Mouse (Mus musculus) neural tube, embryonic 15.5 days (tissue): Measurements from ENCODE around the gene Enah. TPM values are rescaled to one million over a fixed set of nuclear protein-coding genes. Genes with fewer than 3 reads are reported as not detected.

Experiments
- ATAC-seq: fragments of 200-750 bp; cut with Nextera tagmentation; 2 replicates; pipeline ENCODE4 v1.8.0; 2017; ENCODE audit warnings: mild to moderate bottlenecking, moderate TSS enrichment, moderate library complexity; ENCODE audit not compliant: low FRiP score
- H3K27ac ChIP-seq: fragments of 300-500 bp; sonication (generic); replicated peaks from 2 replicates; pipeline ENCODE4 v1.5.1; 2015; ENCODE audit warnings: mild to moderate bottlenecking, inconsistent platforms
- H3K27me3 ChIP-seq: fragments of 300-500 bp; sonication (generic); replicated peaks from 2 replicates; pipeline ENCODE4 v1.6.1; 2015; ENCODE audit warnings: inconsistent platforms
- H3K36me3 ChIP-seq: fragments of 300-500 bp; sonication (generic); 2 replicates; pipeline ENCODE4 v1.6.1; 2015; ENCODE audit warnings: inconsistent platforms
- H3K4me1 ChIP-seq: fragments of 300-500 bp; sonication (generic); 2 replicates; pipeline ENCODE4 v1.6.1; 2015; ENCODE audit warnings: inconsistent platforms
- H3K4me2 ChIP-seq: fragments of 300-500 bp; sonication (generic); 2 replicates; pipeline ENCODE4 v1.6.1; 2015; ENCODE audit warnings: inconsistent platforms, mild to moderate bottlenecking, moderate library complexity
- H3K4me3 ChIP-seq: fragments of 300-500 bp; sonication (generic); replicated peaks from 2 replicates; pipeline ENCODE4 v1.5.1; 2015; ENCODE audit warnings: mild to moderate bottlenecking, inconsistent platforms
- H3K9ac ChIP-seq: fragments of 300-500 bp; sonication (generic); replicated peaks from 2 replicates; pipeline ENCODE4 v1.6.1; 2015; ENCODE audit warnings: mild to moderate bottlenecking, inconsistent platforms
- H3K9me3 ChIP-seq: fragments of 300-500 bp; sonication (generic); replicated peaks from 2 replicates; pipeline ENCODE4 v1.6.1; 2016; ENCODE audit warnings: inconsistent platforms
- WGBS: fragments of 180-500 bp; shearing (Covaris S2); methylation state at CpG from one replicate; pipeline ENCODE4 v1.1.7; 2015; ENCODE audit warnings: mixed read lengths; 5-methylcytosine and 5-hydroxymethylcytosine counted together
- polyA plus RNA-seq: library from polyadenylated mRNA; unstranded; fragments of >200 nt; fragmentation: Nextera tagmentation; extraction: Ambion mirVana; gene quantifications from 2 replicates; pipeline ENCODE4 v1.2.1, GENCODE M21; 2015

Enah gene
- polyA plus RNA-seq, 1 experiment from 2014 or later = 34.1 TPM

- Histone ChIP-seq H3K9ac (no peak overlapping the region), H3K4me2 (no peak overlapping the region), H3K27me3 (no peaks in the 10 kb centered on the region), H3K27ac (no peak overlapping the region), H3K36me3 (no peaks in the 10 kb centered on the region; the same call in 1 of the 2 replicates), H3K9me3 (no peaks in the 10 kb centered on the region), H3K4me3 (no peak overlapping the region), H3K4me1 (peaks cover 19% of the 10 kb centered on the region)
- WGBS = 65% methylated on average over 2 of the region's 2 CpGs
- no peak for ATAC-seq
These were observed 32.6 kb downstream of the Enah start for GRCm38 (mm10) chr1:181987226-181987625.

DNA sequence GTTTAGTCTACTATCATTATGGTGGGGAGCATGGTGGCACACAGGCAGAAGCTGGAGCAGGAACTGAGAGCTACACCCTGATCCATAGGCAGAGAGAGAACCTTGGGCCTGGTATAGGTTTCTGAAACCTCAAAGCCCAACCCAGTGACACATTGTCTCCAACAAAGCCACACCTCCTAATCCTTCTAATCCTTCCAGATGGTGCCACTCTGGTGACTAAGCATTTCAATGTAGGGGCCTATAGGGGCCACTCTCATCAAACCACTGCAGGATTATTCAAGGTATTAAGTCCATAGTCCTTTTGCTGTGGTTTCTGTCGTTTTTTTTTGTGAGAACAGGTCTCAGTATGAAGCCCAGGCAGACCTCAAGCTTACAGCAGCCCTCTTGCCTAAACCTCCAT is 33.9 kb downstream of the Enah start:
- Histone ChIP-seq H3K4me2 (no peak overlapping the region), H3K9me3 (no peaks in the 10 kb centered on the region), H3K9ac (no peak overlapping the region), H3K27ac (no peak overlapping the region), H3K36me3 (no peaks in the 10 kb centered on the region; the same call in 1 of the 2 replicates), H3K4me1 (peaks cover 10% of the 10 kb centered on the region), H3K4me3 (no peak overlapping the region), H3K27me3 (no peaks in the 10 kb centered on the region)
- ATAC-seq = no peak
- 91% methylated on average over 1 of the region's 1 CpGs for WGBS

GRCm38 (mm10) chr1:181984811-181985210 is 35.0 kb downstream of the Enah start:
- Histone ChIP-seq H3K36me3 (no peaks in the 10 kb centered on the region; the same call in 1 of the 2 replicates), H3K9ac (no peak overlapping the region), H3K4me3 (no peak overlapping the region), H3K9me3 (no peaks in the 10 kb centered on the region), H3K4me1 (peaks cover 7% of the 10 kb centered on the region), H3K27ac (no peak overlapping the region), H3K27me3 (no peaks in the 10 kb centered on the region), H3K4me2 (no peak overlapping the region)
- no peak for ATAC-seq
- 95% methylated on average over 2 of the region's 2 CpGs for WGBS

- H3K4me3 ChIP-seq = no peak overlapping the region
- H3K27ac ChIP-seq = no peak overlapping the region
- whole genome bisulfite sequencing = 84% methylated on average over 14 of the region's 14 CpGs
- H3K36me3 ChIP-seq = no peaks in the 10 kb centered on the region; the same call in 1 of the 2 replicates
- H3K27me3 ChIP-seq = no peaks in the 10 kb centered on the region
- H3K9ac ChIP-seq = no peak overlapping the region
- H3K4me1 ChIP-seq = peaks cover 13% of the 10 kb centered on the region
- ATAC-seq = no peak
- H3K9me3 ChIP-seq = no peaks in the 10 kb centered on the region
- H3K4me2 ChIP-seq = no peak overlapping the region
These were observed 39.6 kb downstream of the Enah start for GRCm38 (mm10) chr1:181980017-181980719.

DNA sequence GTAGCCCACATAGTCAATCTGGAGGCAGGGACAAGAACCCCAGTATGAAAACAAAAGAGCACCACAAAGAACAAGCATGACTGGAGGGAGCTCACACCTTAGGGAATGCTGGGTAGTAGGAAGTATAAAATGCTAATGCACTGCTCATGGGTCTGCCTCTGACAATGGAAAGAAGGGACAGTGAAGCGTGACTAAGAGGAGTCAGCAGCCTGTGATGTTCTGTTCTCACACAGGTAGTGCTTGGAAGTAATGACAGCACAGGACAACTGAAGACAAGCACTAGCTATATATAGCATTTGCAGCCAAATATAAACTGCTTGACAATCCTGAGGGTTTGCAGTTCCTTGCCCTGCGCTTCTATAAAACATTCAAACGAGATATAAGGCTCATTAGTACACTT is 44.3 kb downstream of the Enah start:
- 66% methylated on average over 3 of the region's 3 CpGs for WGBS
- H3K27me3 ChIP-seq = no peaks in the 10 kb centered on the region
- peaks cover 27% of the 10 kb centered on the region for H3K4me1 ChIP-seq
- H3K9me3 ChIP-seq = no peaks in the 10 kb centered on the region
- H3K4me2 ChIP-seq = no peak overlapping the region
- no peak; the same call in 1 of the 2 replicates for ATAC-seq
- H3K36me3 ChIP-seq = no peaks in the 10 kb centered on the region
- H3K27ac ChIP-seq = no peak overlapping the region
- no peak overlapping the region for H3K9ac ChIP-seq
- H3K4me3 ChIP-seq = no peak overlapping the region

GRCm38 (mm10) chr1:181974897-181975296 is 44.9 kb downstream of the Enah start:
- Histone ChIP-seq H3K9ac (no peak overlapping the region), H3K27me3 (no peaks in the 10 kb centered on the region), H3K4me1 (peaks cover 28% of the 10 kb centered on the region), H3K4me2 (no peak overlapping the region), H3K36me3 (no peaks in the 10 kb centered on the region), H3K27ac (no peak overlapping the region), H3K4me3 (no peak overlapping the region), H3K9me3 (no peaks in the 10 kb centered on the region)
- ATAC-seq = no peak

- H3K9me3 ChIP-seq = no peaks in the 10 kb centered on the region
- no peaks in the 10 kb centered on the region for H3K27me3 ChIP-seq
- no peak overlapping the region for H3K9ac ChIP-seq
- H3K27ac ChIP-seq = no peak overlapping the region
- WGBS = 87% methylated on average over 1 of the region's 1 CpGs
- no peak for ATAC-seq
- no peak overlapping the region for H3K4me3 ChIP-seq
- H3K4me1 ChIP-seq = peaks cover 30% of the 10 kb centered on the region
- no peak overlapping the region for H3K4me2 ChIP-seq
- H3K36me3 ChIP-seq = no peaks in the 10 kb centered on the region
These were observed 54.5 kb downstream of the Enah start for GRCm38 (mm10) chr1:181965277-181965676.

DNA sequence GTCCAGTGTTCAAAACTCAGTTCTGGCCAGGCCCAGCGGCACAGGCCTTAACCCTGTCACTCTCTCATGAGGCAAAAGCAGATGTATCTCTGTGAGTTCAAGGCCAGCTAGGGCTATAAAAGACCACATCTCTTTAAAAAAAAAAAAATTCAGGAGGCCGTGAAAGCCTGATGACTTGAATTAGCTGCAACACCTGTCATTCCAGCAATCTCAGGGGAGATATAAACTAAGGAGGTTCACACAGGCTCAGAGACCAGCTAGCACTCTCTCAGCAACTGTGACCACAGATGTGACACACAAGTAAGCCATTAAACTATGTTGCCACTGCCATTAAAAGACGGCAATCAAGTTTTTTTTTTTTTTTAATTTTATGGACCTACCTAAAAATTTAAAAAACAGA is 56.0 kb downstream of the Enah start:
- no peak overlapping the region for H3K27ac ChIP-seq
- no peaks in the 10 kb centered on the region for H3K27me3 ChIP-seq
- H3K9ac ChIP-seq = no peak overlapping the region
- H3K4me2 ChIP-seq = no peak overlapping the region
- H3K4me1 ChIP-seq = peaks cover 29% of the 10 kb centered on the region
- no peaks in the 10 kb centered on the region for H3K9me3 ChIP-seq
- no peaks in the 10 kb centered on the region for H3K36me3 ChIP-seq
- H3K4me3 ChIP-seq = no peak overlapping the region
- no peak for ATAC-seq
- WGBS = 35% methylated on average over 3 of the region's 3 CpGs

GRCm38 (mm10) chr1:181963351-181963750 is 56.4 kb downstream of the Enah start:
- H3K27ac ChIP-seq = no peak overlapping the region
- no peaks in the 10 kb centered on the region for H3K9me3 ChIP-seq
- ATAC-seq = no peak
- WGBS = 92% methylated on average over 4 of the region's 4 CpGs
- H3K27me3 ChIP-seq = no peaks in the 10 kb centered on the region
- H3K9ac ChIP-seq = no peak overlapping the region
- H3K4me3 ChIP-seq = no peak overlapping the region
- H3K36me3 ChIP-seq = no peaks in the 10 kb centered on the region
- H3K4me1 ChIP-seq = peaks cover 24% of the 10 kb centered on the region
- no peak overlapping the region for H3K4me2 ChIP-seq

GRCm38 (mm10) chr1:181960383-181960782 is 59.4 kb downstream of the Enah start:
- Histone ChIP-seq H3K27ac (no peak overlapping the region), H3K36me3 (no peaks in the 10 kb centered on the region; the same call in 1 of the 2 replicates), H3K4me3 (no peak overlapping the region), H3K4me2 (no peak overlapping the region), H3K27me3 (no peaks in the 10 kb centered on the region), H3K9ac (no peak overlapping the region), H3K9me3 (no peaks in the 10 kb centered on the region), H3K4me1 (peaks cover 3% of the 10 kb centered on the region; the same call in 1 of the 2 replicates)
- ATAC-seq = no peak
- 93% methylated on average over 3 of the region's 3 CpGs for WGBS

- Histone ChIP-seq H3K27ac (no peak overlapping the region), H3K9ac (no peak overlapping the region), H3K27me3 (no peaks in the 10 kb centered on the region), H3K4me3 (no peak overlapping the region), H3K9me3 (no peaks in the 10 kb centered on the region), H3K36me3 (no peaks in the 10 kb centered on the region; the same call in 1 of the 2 replicates), H3K4me1 (no peaks in the 10 kb centered on the region), H3K4me2 (no peak overlapping the region)
- no peak for ATAC-seq
- WGBS = 88% methylated on average over 1 of the region's 1 CpGs
These were observed 61.4 kb downstream of the Enah start for GRCm38 (mm10) chr1:181958392-181958791.

DNA sequence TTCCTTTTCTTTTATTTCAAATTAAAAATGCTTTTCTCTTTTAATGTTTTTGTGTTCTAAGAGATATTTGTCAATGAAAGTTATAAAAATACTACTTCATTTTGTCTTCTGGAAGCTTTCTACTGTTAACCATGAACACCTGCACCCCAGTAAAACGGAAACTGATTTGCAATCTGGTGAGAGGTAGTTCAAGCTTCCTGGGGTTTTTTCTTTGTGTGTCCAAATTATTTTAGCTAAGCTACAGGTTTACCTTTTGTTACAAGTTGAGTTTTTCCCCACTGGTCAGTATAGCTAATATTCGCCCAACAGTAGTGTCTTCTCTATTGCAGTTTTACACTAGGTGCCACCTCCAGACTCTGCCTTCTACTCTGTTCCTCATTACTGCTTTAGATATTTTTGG is 62.1 kb downstream of the Enah start:
- 95% methylated on average over 2 of the region's 2 CpGs for WGBS
- H3K9me3 ChIP-seq = no peaks in the 10 kb centered on the region
- no peak overlapping the region for H3K4me2 ChIP-seq
- H3K27me3 ChIP-seq = no peaks in the 10 kb centered on the region
- no peak overlapping the region for H3K27ac ChIP-seq
- H3K4me1 ChIP-seq = no peaks in the 10 kb centered on the region
- no peak for ATAC-seq
- H3K36me3 ChIP-seq = no peaks in the 10 kb centered on the region; the same call in 1 of the 2 replicates
- H3K4me3 ChIP-seq = no peak overlapping the region
- no peak overlapping the region for H3K9ac ChIP-seq
